Mouse (Mus musculus): ENCODE data around the gene Homer3.

Gene Homer3

GRCm38 (mm10) chr8:70284421-70284820, 1.8 kb downstream of the Homer3 start:
- DNase-seq (ENCODE audit: low spot score in 2 of 2), result no peak

DNA sequence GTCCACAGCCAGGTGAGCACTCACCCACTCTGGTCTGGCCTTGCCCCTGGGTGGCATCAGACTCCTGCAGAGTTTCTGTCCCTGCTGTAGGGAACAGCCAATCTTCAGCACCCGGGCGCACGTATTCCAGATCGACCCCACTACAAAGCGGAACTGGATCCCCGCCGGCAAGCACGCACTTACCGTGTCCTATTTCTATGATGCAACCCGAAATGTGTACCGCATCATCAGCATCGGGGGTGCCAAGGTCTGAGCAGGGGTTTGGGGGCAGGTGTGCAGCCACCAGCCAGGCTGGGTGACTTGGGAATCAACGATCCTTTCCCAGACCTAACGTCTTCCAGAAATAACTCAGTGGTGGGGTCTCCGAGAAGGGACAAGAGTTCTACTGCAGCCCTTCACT, 2.7 kb downstream of the Homer3 start:
- DNase-seq (ENCODE audit: low spot score in 2 of 2), result no peak

DNA sequence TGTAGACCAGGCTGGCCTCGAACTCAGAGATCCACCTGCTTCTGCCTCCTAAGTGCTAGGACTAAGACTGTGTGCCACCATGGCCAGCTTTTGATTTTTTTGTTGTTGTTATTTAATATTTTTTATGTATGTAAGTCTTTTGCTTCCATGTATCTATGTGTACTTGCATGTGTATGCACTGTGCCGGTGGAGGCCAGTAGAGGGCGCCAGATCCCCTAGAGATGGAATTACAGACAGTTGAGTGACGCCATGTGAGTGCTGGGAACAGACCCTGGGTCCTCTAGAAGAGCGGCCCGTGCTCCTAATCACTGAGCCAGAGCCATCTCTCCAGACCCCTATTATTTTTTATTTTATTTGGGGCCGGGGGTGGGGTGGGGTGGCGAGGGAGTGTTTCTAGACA, 4.1 kb downstream of the Homer3 start:
- peak in 1 of 2 experiments; percentile 58 for DNase-seq (ENCODE audit: low spot score in 2 of 2)

DNA sequence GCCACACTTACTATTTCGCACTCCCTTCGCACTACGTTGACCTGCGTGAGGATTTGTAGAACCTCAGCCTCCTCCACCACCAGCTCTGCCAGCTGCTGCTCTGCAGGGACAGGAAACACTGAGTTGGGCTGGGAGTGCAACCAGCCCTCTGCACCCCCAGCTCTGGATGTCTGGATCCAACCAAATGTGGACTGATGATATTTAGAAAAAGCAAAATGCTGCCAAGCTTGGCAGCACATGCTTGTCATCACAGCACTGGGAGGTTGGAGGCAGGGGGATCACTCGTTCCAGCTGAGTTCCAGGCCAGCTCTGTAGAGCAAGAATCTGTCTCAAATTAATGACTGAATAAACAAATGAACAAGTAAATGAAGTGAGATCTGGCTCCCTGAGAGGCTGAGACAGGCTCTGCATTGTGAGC, 11.4 kb downstream of the Homer3 start:
- DNase-seq (ENCODE audit: low spot score in 2 of 2), result no peak

DNA sequence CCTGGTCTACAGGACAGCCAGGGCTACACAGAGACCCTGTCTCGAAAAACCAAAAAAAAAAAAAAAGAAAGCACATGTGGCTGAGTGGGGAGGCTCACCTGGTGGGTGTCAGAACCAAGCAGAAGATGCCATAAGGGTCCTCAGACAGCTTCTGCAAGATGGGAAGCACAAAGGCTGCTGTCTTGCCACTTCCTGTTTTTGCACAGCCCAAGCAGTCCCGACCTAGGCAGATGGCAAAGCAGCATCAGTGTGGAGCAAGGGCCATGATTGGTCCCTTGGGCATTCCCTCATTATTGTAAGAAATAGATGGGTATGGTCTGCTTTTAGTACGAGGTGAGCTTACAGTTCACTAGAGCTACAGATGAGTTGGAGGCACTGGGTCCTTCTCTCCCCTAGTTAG, 18.3 kb downstream of the Homer3 start:
- no peak for DNase-seq (ENCODE audit: low spot score in 2 of 2)

DNA sequence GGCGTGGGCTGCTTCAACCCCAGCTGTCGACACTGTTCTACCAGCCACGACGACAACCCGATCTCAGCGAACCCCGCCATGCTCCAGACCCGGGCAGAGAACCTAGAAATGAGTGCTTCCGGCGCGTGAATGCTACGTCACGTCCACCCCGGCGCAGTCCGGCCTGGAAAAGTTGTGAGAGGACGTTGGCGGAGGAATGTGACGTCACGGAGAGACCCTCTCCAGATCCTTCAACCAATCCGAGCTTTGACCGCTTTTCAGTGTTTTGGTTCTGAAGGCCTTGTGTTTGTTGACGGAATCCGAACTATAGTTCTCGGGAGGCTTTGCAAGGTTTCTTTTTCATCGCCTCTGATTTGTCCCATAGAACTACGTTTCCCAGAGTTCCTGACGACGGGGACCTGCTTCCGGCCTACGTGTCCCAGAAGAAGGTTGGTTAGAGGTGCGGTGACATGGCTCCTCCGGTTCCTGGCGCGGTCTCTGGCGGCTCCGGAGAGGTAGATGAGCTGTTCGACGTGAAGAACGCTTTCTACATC, 19.8 kb downstream of the Homer3 start, which contains the start of the genes Ddx49 and Cope:
Gene Ddx49 (minus strand): TSS at position 132 of the 533 bp plus-strand sequence.
Gene Cope (plus strand): TSS at position 161 of the 533 bp plus-strand sequence.
- peak; percentile 87 to 94 for DNase-seq (ENCODE audit: low spot score in 2 of 2)

DNA sequence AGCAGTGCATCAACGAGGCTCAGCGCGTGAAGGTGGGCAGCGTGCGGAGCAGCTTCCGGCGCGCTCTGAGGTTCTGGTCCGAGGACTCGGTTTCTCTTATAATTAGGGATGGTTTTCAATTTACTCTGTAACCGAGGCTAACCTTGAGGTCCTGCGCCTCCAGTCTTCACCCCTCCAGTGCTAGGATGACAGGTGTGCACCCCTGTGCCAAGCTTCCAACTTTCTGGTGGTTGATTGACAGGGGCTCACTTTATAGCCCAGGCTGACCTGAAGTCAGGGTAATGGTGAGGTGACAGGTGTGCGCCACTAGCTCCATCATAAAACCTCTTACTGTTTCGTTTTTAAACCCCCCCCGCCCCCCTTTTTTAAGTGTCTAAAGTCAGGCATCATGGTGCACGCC, 20.3 kb downstream of the Homer3 start:
- DNase-seq (ENCODE audit: low spot score in 2 of 2), result no peak

- DNase-seq (ENCODE audit: low spot score in 2 of 2), result peak in 1 of 2 experiments; percentile 56
Measured at GRCm38 (mm10) chr8:70309311-70309710, 26.7 kb downstream of the Homer3 start.

GRCm38 (mm10) chr8:70313399-70313798, 30.8 kb downstream of the Homer3 start:
- DNase-seq (ENCODE audit: low spot score in 2 of 2), result no peak

- DNase-seq (ENCODE audit: low spot score in 2 of 2), result peak in 1 of 2 experiments; percentile 47
Measured at GRCm38 (mm10) chr8:70315624-70316510, 33.2 kb downstream of the Homer3 start, which contains the start of gene Cers1. Cers1 (plus strand) TSS chr8:70315775.

DNA sequence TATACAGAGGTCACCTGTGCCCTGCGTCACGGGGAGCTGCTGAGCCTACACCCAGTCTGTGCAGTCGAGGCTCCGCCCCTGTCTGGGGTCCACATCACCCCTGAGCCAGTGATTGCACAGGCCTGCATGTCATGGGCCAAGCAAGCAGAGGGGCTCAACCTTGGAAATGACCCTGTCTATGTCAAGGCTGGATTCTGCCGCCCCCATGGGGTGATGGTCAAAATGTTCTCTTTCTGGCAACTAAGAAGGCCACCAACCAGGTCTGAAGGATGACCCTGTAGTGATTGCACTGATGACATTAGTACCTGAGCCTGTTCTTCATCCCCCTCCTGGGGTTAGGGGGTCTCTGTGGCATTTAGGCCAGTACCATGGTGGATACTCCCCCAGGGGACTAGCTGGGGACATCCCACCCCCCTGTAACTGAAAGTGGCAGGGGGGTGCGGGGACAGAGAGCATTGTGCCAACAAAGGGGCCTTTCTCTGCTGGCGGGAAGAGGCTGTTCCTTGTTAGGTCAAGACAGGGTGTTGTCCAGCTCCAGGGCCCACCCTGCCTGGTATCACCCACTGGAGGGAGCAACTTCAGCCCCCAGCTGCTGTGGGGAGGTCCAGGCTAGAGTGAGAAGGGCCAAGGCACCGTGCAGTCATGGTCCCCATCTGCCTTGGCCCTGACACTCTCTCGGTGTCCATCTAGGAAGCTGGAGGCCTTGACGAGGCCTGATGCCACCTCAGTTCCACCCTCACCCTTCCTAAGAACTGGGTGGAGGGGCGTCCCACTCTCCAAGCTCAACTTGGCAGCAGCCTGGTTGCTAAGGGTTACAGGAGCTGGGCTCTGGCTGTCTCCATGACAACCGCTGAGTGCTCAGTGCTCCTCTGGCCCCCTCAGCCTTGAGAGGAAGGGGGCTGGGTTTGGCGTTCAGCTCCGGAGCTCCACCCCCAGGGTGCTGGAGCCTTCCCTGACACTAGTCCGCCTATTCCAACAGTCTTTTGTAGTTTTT, 34.2 kb downstream of the Homer3 start:
- DNase-seq (ENCODE audit: low spot score in 2 of 2), result no peak

DNA sequence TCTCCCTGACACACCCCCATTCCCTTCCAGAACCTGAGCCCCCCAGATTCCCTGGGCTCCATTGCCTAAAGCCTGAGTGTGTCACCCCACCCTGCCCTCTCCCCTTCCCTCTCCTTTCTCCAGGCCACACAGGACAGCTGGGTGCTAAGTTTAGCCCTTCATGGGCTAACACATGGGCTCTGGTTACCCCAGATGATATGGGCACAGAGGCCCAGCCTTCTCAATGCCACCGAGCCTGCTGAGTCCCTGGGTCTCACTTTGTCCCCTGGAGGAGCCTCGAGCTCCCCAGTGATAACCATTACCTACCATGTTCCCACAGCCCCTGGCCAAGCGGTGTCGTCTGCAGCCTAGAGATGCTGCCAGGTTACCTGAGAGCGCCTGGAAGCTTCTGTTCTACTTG, 35.2 kb downstream of the Homer3 start:
- no peak for DNase-seq (ENCODE audit: low spot score in 2 of 2)

- no peak for DNase-seq (ENCODE audit: low spot score in 2 of 2)
Measured at GRCm38 (mm10) chr8:70323716-70324115, 41.1 kb downstream of the Homer3 start.

DNA sequence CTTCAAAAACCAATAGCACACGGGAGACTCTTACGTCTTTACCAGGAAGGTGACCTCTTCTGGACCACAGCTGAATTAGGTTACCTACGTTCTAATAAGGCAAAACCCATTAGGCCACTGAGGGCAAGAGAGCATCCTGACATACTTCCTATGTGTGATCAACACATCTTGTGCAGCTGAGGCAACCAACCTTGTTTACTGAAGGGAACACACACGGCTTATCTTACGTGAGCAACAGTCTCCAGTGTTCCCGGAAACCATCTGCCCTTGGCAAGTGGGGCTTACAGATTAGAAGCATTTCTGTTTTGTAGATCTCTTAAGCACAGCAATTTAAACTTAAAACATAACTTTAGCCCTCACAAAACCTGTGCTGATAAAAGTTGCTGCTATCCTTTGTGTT, 44.9 kb downstream of the Homer3 start:
- no peak for DNase-seq (ENCODE audit: low spot score in 2 of 2)

GRCm38 (mm10) chr8:70329124-70329834, 46.7 kb downstream of the Homer3 start, which contains the start of gene Gdf1:
Gdf1 (plus strand) TSS chr8:70329817.
- no peak for DNase-seq (ENCODE audit: low spot score in 2 of 2)

GRCm38 (mm10) chr8:70329835-70330740, 47.5 kb downstream of the Homer3 start:
- no peak for DNase-seq (ENCODE audit: low spot score in 2 of 2)

DNA sequence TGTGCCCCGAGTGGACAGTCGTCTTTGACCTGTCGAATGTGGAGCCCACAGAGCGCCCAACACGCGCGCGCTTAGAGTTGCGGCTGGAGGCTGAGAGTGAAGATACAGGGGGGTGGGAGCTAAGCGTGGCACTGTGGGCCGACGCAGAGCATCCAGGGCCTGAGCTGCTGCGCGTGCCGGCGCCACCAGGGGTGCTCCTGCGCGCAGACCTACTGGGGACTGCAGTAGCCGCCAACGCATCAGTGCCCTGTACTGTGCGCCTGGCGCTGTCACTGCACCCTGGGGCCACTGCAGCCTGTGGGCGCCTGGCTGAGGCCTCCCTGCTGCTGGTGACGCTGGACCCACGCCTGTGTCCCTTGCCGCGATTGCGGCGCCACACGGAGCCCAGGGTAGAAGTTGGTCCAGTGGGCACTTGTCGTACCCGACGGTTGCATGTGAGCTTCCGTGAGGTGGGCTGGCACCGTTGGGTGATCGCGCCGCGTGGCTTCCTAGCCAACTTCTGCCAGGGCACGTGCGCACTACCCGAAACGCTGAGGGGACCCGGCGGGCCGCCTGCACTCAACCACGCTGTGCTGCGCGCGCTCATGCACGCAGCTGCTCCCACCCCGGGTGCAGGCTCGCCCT, 48.2 kb downstream of the Homer3 start:
- DNase-seq (ENCODE audit: low spot score in 2 of 2), result peak in 1 of 2 experiments; percentile 51

GRCm38 (mm10) chr8:70331526-70331925, 48.9 kb downstream of the Homer3 start:
- no peak for DNase-seq (ENCODE audit: low spot score in 2 of 2)

DNA sequence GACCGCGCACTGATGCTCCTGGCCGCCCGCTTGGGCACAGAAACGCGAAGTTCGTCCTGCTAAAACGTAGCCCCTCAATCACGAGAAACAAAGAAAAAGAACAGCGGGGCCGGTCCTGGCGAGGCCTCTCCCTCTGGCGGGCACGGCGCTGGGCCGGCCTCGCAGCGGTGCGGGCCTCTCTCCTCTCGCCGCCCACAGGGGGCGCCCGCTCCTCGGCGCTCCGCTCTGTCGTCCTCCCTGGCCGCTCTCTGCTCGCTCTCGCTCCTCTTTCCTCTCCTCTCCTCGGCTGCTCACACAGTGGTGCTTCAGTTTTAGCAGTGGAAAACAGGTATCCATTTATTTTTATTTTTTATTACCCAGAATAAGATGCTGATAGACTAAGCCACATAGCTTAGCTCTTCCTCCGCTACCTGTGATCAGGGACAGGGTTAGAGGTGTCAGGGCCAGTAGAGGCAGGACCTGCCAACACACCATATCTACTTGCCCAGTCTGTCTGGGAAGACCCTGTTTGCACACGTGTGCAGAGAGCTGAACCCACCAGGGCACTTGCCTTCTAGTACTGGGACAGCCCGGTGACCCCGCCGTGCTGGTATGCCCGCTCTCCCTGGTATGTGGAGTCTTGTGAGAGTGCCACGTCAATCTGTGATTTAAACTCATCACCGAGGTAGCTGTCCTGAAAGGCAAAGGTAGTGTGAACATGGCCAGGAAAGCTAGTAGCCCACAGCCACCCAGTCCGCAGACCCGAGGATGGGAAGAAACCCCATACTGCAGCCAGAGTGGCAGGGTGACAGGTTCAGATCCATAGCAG, 49.6 kb downstream of the Homer3 start:
- peak in 1 of 2 experiments; percentile 62 for DNase-seq (ENCODE audit: low spot score in 2 of 2)
